Mouse (Mus musculus): ENCODE results near the gene Lrrc8c.

DNA sequence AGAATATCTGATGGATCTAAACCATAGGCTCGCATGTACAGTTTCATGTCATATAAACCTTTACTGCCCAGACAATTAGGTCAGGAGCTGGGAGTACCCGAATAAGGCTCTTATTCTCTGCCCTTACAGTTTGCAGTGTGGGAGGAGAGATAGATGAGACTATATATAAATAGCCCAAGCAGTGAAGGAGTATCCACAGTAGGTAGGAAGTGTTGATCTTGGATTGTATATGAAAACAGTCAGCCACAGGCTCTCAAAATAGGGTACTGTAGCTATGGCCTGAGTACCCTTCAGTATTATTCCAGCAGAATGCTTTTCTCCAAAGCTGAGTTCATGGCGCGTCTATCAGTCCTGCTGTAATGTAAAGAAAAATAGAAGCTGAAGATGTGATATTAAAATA, 27.9 kb downstream of the Lrrc8c start:
- TF ChIP-seq CTCF (conservative IDR thresholded peaks at IDR 0.05; ENCODE audit: low read length) = no peak
- no peak for TF ChIP-seq POU5F1 (IDR thresholded peaks at IDR 0.05; ENCODE audit: borderline replicate concordance, low read length)

All from E14TG2a.4 (cell line).